Mouse (Mus musculus) heart, adult 11 months (tissue): ENCODE measurements around the gene Olfr480.

Experiments used
- DNase-seq: peaks from one replicate; pipeline ENCODE4 v3.0.0; 2022

The Olfr480 gene

DNA sequence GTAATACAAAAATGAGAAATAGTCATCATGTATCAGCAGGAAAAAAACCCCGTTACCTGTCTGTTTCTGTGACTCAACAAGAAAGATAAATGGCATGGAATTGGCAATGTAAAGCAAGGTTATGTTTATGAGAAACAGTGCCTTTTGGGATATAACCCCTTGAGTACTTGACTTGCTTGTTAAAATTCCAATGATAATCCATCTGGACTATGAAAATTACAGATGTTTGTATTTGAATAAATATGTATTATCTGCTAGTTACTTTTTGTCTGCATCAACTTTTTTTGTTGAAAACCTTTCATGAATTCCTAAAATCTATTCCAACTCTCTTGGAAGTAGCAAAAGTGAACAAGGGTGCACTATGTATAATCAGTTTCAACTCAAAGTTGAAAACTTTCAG, at the start of gene Olfr480:
TSS of gene Olfr480 (minus strand) at position 101 of the 400 bp plus-strand sequence.
- no peak for DNase-seq

- DNase-seq = no peak
These were observed 33.4 kb upstream of the Olfr480 start, which contains the start of gene Olfr483 for GRCm38 (mm10) chr7:108100549-108100948. Gene Olfr483, plus strand, starts transcription at chr7:108100849.

DNA sequence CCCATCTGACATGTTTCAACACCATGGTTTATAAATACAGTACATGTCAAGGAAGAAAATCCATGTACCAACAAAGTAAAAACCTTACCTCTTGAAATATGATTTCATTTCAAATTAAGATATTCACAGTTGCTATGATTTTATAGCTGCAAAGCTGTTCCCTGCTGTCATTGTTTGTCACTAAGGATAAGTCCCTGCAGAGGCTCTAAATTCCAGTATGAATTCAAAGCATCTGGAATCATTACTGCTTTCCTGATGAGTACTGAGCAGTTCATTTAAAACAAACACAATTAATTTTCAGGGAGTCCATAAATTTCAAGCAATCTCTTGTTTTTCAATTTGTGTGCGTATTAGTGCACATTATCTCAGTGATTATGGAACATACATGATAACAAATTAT, 30.3 kb upstream of the Olfr480 start, which contains the start of gene Olfr482:
TSS of gene Olfr482 (minus strand) at position 101 of the 400 bp plus-strand sequence.
- DNase-seq = no peak

DNA sequence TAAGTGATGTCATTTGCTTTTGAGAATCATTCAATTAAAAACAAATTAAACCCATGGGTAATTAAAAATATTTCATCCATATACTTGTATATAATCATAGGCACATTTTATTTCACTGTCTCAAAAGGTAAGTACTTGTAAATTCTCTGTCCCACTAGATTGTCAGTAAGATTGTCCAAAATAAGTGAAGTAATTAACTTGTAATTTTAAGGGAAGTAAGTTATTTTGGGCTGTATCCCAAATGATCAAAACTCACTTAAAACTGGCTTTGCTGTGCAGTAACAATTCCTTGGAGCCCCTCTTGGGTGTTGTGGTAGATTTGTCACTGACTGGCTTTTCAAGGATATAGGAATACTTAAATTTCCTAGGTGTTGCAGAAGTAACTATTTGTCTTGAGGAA, 12.4 kb upstream of the Olfr480 start, which contains the start of gene Olfr481:
TSS of gene Olfr481 (plus strand) at position 301 of the 400 bp plus-strand sequence.
- DNase-seq = no peak

DNA sequence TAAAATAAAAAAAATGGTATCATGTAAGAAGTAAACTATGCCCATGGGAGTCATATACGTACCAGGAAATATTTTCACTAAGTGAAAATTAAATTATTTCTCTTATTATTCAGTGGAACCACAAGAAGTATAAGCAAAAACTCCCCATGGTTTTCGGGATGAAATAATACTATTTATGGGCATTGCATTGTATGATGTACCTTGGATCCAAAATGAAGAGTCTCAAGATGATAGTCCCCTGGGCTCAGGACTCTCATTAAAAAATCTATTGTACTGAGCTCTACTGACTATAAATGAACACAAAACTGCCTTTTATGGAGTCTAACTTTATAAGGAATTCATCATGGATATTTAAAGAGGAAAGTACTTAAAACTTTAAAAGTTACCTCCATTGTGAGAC, 16.8 kb downstream of the Olfr480 start, which contains the start of gene Olfr479:
TSS of gene Olfr479 (plus strand) at position 301 of the 400 bp plus-strand sequence.
- DNase-seq = no peak

- no peak for DNase-seq
These were observed 33.3 kb downstream of the Olfr480 start, which contains the start of gene Olfr478 for GRCm38 (mm10) chr7:108033889-108034288. Gene Olfr478, minus strand, starts transcription at chr7:108033989.
